Mouse (Mus musculus) hindbrain, embryonic 11.5 days (tissue): Measurements from ENCODE around the gene Ndufb3. TPM values are rescaled to one million over a fixed set of nuclear protein-coding genes. Genes with fewer than 3 reads are reported as not detected.
"Not testable (repeated sequence)": the region's sequence is repeated elsewhere in the genome, so short reads cannot be mapped to it uniquely, and the experiment has no call there.

ENCODE experiments used
- ATAC-seq: fragments of 200-750 bp; cut with Nextera tagmentation; 2 replicates; pipeline ENCODE4 v1.8.0; 2017; ENCODE audit warnings: mild to moderate bottlenecking, moderate TSS enrichment, moderate library complexity; ENCODE audit not compliant: low FRiP score
- DNase-seq: peaks from one replicate; pipeline ENCODE4 v3.0.0-alpha.2; 2015; ENCODE audit warnings: low spot score
- H3K27ac ChIP-seq: fragments of 300-500 bp; sonication (generic); 2 replicates; pipeline ENCODE4 v1.5.1; 2014; ENCODE audit warnings: mild to moderate bottlenecking, low read depth, low read length
- H3K27me3 ChIP-seq: fragments of 300-500 bp; sonication (generic); 2 replicates; pipeline ENCODE4 v1.6.1; 2014; ENCODE audit warnings: mild to moderate bottlenecking, low read length, moderate library complexity, mixed read lengths; ENCODE audit not compliant: control insufficient read depth, insufficient read depth
- H3K36me3 ChIP-seq: fragments of 300-500 bp; sonication (generic); 2 replicates; pipeline ENCODE4 v1.6.1; 2014; ENCODE audit warnings: mild to moderate bottlenecking, low read length, moderate library complexity, mixed read lengths; ENCODE audit not compliant: control insufficient read depth, insufficient read depth
- H3K4me1 ChIP-seq: fragments of 300-500 bp; sonication (generic); replicated peaks from 2 replicates; pipeline ENCODE4 v1.6.1; 2014; ENCODE audit warnings: low read length, mixed read lengths; ENCODE audit not compliant: control insufficient read depth, insufficient read depth
- H3K4me2 ChIP-seq: fragments of 300-500 bp; sonication (generic); replicated peaks from 2 replicates; pipeline ENCODE4 v1.6.1; 2014; ENCODE audit warnings: mild to moderate bottlenecking, low read depth, low read length
- H3K4me3 ChIP-seq: fragments of 300-500 bp; sonication (generic); 2 replicates; pipeline ENCODE4 v1.5.1; 2014; ENCODE audit warnings: low read depth, low read length
- H3K9ac ChIP-seq: fragments of 300-500 bp; sonication (generic); 2 replicates; pipeline ENCODE4 v1.6.1; 2014; ENCODE audit warnings: low read depth, low read length
- H3K9me3 ChIP-seq: fragments of 300-500 bp; sonication (generic); 2 replicates; pipeline ENCODE4 v1.6.1; 2016; ENCODE audit warnings: low read length; ENCODE audit not compliant: control insufficient read depth
- WGBS: fragments of 180-500 bp; shearing (Covaris S2); extraction: QIAGEN DNeasy Blood & Tissue Kit; methylation state at CpG from one replicate; pipeline ENCODE4 v1.1.7; 2014; 5-methylcytosine and 5-hydroxymethylcytosine counted together
- polyA plus RNA-seq: library from polyadenylated mRNA; unstranded; fragments of >200 nt; fragmentation: Nextera tagmentation; extraction: Ambion mirVana; gene quantifications from 2 replicates; pipeline ENCODE4 v1.2.1, GENCODE M21; 2014

Ndufb3 gene
- polyA plus RNA-seq, 1 experiment from 2014 or later = 150 TPM

GRCm38 (mm10) chr1:58582611-58583010 lies 3.6 kb upstream of the Ndufb3 start:
- 76% methylated on average over 1 of the region's 1 CpGs for WGBS
- no peak overlapping the region for H3K4me3 ChIP-seq
- H3K36me3 ChIP-seq = no peaks in the 10 kb centered on the region
- DNase-seq = no peak
- H3K27ac ChIP-seq = no peak overlapping the region
- no peaks in the 10 kb centered on the region for H3K4me1 ChIP-seq
- no peak for ATAC-seq
- H3K27me3 ChIP-seq = no peaks in the 10 kb centered on the region
- no peak overlapping the region for H3K9ac ChIP-seq
- no peak overlapping the region for H3K4me2 ChIP-seq
- no peaks in the 10 kb centered on the region for H3K9me3 ChIP-seq

GRCm38 (mm10) chr1:58584271-58584670 lies 1.9 kb upstream of the Ndufb3 start:
- no peaks in the 10 kb centered on the region for H3K36me3 ChIP-seq
- DNase-seq (no peak), ATAC-seq (no peak)
- no peaks in the 10 kb centered on the region for H3K27me3 ChIP-seq
- no peak overlapping the region for H3K27ac ChIP-seq
- H3K9ac ChIP-seq = no peak overlapping the region
- no peak overlapping the region for H3K4me3 ChIP-seq
- H3K9me3 ChIP-seq = no peaks in the 10 kb centered on the region
- WGBS = 73% methylated on average over 1 of the region's 1 CpGs
- no peak overlapping the region for H3K4me2 ChIP-seq
- no peaks in the 10 kb centered on the region for H3K4me1 ChIP-seq

- WGBS = 7% methylated on average over 36 of the region's 36 CpGs
- no peaks in the 10 kb centered on the region for H3K4me1 ChIP-seq
- H3K27ac ChIP-seq = 0 out of 2 replicates have a peak overlapping the region, but pooled peaks have one; percentile 10
- H3K9me3 ChIP-seq = no peaks in the 10 kb centered on the region
- DNase-seq (no peak), ATAC-seq (peak; percentile 75)
- H3K4me2 ChIP-seq = peak overlapping the region; percentile 71
- peak overlapping the region; percentile 82 for H3K4me3 ChIP-seq
- H3K27me3 ChIP-seq = no peaks in the 10 kb centered on the region
- no peaks in the 10 kb centered on the region for H3K36me3 ChIP-seq
- peak overlapping the region; percentile 81 for H3K9ac ChIP-seq
Observed at GRCm38 (mm10) chr1:58585373-58586170, 612 bp upstream of the Ndufb3 start.

- no peaks in the 10 kb centered on the region for H3K9me3 ChIP-seq
- no peaks in the 10 kb centered on the region for H3K4me1 ChIP-seq
- peak overlapping the region; percentile 82; the same call in 1 of the 2 replicates for H3K4me3 ChIP-seq
- WGBS = 90% methylated on average over 1 of the region's 1 CpGs
- H3K27ac ChIP-seq = no peak overlapping the region
- H3K9ac ChIP-seq = no peak overlapping the region
- H3K36me3 ChIP-seq = no peaks in the 10 kb centered on the region
- H3K4me2 ChIP-seq = no peak overlapping the region
- no peaks in the 10 kb centered on the region for H3K27me3 ChIP-seq
- no peak for DNase-seq
- ATAC-seq = no peak
Observed at GRCm38 (mm10) chr1:58587491-58587890, 1.3 kb downstream of the Ndufb3 start.

- Histone ChIP-seq H3K36me3 (no peaks in the 10 kb centered on the region), H3K9ac (no peak overlapping the region), H3K9me3 (no peaks in the 10 kb centered on the region), H3K4me1 (no peaks in the 10 kb centered on the region), H3K4me3 (no peak overlapping the region), H3K27ac (no peak overlapping the region), H3K27me3 (no peaks in the 10 kb centered on the region), H3K4me2 (no peak overlapping the region)
- no peak for DNase-seq
- WGBS = 84% methylated on average over 4 of the region's 4 CpGs
- no peak for ATAC-seq
Observed at GRCm38 (mm10) chr1:58602681-58603080, 16.5 kb downstream of the Ndufb3 start.

GRCm38 (mm10) chr1:58603738-58604137 lies 17.6 kb downstream of the Ndufb3 start:
- no peaks in the 10 kb centered on the region for H3K27me3 ChIP-seq
- no peak overlapping the region for H3K4me2 ChIP-seq
- no peaks in the 10 kb centered on the region for H3K36me3 ChIP-seq
- ATAC-seq = no peak
- H3K4me3 ChIP-seq = no peak overlapping the region
- H3K9ac ChIP-seq = no peak overlapping the region
- no peaks in the 10 kb centered on the region for H3K4me1 ChIP-seq
- H3K9me3 ChIP-seq = no peaks in the 10 kb centered on the region
- DNase-seq = no peak
- H3K27ac ChIP-seq = no peak overlapping the region
- 87% methylated on average over 4 of the region's 4 CpGs for WGBS

GRCm38 (mm10) chr1:58609591-58609990 lies 23.4 kb downstream of the Ndufb3 start:
- H3K27me3 ChIP-seq, H3K36me3 ChIP-seq, H3K27ac ChIP-seq, H3K4me3 ChIP-seq, DNase-seq, H3K4me1 ChIP-seq, H3K9ac ChIP-seq, H3K9me3 ChIP-seq, ATAC-seq, H3K4me2 ChIP-seq: not testable (repeated sequence)
- WGBS = 91% methylated on average over 5 of the region's 5 CpGs

GRCm38 (mm10) chr1:58610166-58610565 lies 24.0 kb downstream of the Ndufb3 start:
- no peak overlapping the region for H3K9ac ChIP-seq
- ATAC-seq (no peak), DNase-seq (no peak)
- H3K9me3 ChIP-seq = no peaks in the 10 kb centered on the region
- H3K36me3 ChIP-seq = no peaks in the 10 kb centered on the region
- no peak overlapping the region for H3K4me2 ChIP-seq
- 79% methylated on average over 1 of the region's 1 CpGs for WGBS
- H3K4me3 ChIP-seq = no peak overlapping the region
- H3K27ac ChIP-seq = no peak overlapping the region
- no peaks in the 10 kb centered on the region for H3K27me3 ChIP-seq
- H3K4me1 ChIP-seq = no peaks in the 10 kb centered on the region

GRCm38 (mm10) chr1:58610611-58611010 lies 24.4 kb downstream of the Ndufb3 start:
- Histone ChIP-seq H3K9ac (no peak overlapping the region), H3K36me3 (no peaks in the 10 kb centered on the region)
- 50% methylated on average over 1 of the region's 1 CpGs for WGBS

More at GRCm38 (mm10) chr1:58610611-58611010, 24.4 kb downstream of the Ndufb3 start:
- no peak overlapping the region for H3K4me2 ChIP-seq
- no peaks in the 10 kb centered on the region for H3K4me1 ChIP-seq
- no peak overlapping the region for H3K4me3 ChIP-seq
- H3K9me3 ChIP-seq = no peaks in the 10 kb centered on the region
- ATAC-seq (no peak), DNase-seq (no peak)
- H3K27me3 ChIP-seq = no peaks in the 10 kb centered on the region
- H3K27ac ChIP-seq = no peak overlapping the region
